Mouse (Mus musculus) megakaryocyte, embryonic 14.5 days (primary cell): ENCODE measurements around the gene Tbl2.

Experiments used
- FLI1 ChIP-seq: IDR thresholded peaks from 2 replicates; pipeline ENCODE4 v1.6.1; 2012; ENCODE audit warnings: low read length, inconsistent platforms, mixed read lengths
- GATA1 ChIP-seq: IDR thresholded peaks from 3 replicates; pipeline ENCODE4 v1.6.1; 2012; ENCODE audit warnings: mixed read lengths, low read length, inconsistent platforms, borderline replicate concordance

DNA sequence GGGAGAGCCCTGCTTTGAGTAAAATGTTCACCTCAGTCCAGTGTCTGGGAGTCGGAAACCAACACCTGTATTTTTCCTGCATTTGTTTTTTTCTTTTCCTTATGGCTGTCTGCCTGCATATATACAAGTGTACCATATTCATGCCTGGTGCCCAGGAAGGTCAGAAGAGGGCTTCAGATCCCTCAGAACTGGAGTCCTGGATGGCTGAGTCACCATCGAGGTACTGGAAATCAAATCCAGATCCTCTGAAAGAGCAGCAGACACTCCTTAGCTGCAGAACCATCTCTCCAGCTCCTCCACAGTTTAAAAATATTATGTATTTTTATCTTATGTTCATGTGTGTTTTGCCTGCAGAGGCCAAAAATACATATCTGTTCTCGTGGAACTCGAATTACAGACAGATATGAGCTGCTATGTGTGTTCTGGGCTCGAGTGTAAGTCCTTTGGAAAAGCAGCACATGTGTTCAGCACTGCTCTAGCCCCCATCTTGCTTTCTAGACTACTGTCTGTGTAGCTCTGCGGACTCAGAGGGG lies 22.3 kb downstream of the Tbl2 start:
- TF ChIP-seq FLI1 = no peak
- TF ChIP-seq GATA1 = no peak
